Mouse (Mus musculus) adrenal gland, postnatal 14 days (tissue): ENCODE measurements around the gene Ghrh. TPM values are rescaled to one million over a fixed set of nuclear protein-coding genes. Genes with fewer than 3 reads are reported as not detected.
A peak's percentile ranks its signal among the peaks of the same experiment; 100 is the strongest.

ENCODE experiments used
- DNase-seq: peaks from one replicate; pipeline ENCODE4 v3.0.0; 2021; ENCODE audit warnings: mixed read lengths
- total RNA-seq: library from RNA; stranded (reverse); gene quantifications from 2 replicates; pipeline ENCODE4 v1.2.3, GENCODE M21; 2021

Ghrh gene
- total RNA-seq, 1 experiment from 2014 or later, result not detected

- DNase-seq, result no peak
Observed at GRCm38 (mm10) chr2:157349121-157349778, 1.9 kb upstream of the Ghrh start.

- DNase-seq, result no peak
Observed at GRCm38 (mm10) chr2:157343337-157343736, 4.0 kb downstream of the Ghrh start.

GRCm38 (mm10) chr2:157342328-157342926 is 4.9 kb downstream of the Ghrh start:
- no peak for DNase-seq

GRCm38 (mm10) chr2:157341554-157342270 is 5.6 kb downstream of the Ghrh start:
- DNase-seq, result peak; percentile 82

- no peak for DNase-seq
Observed at GRCm38 (mm10) chr2:157340221-157340741, 7.0 kb downstream of the Ghrh start.

GRCm38 (mm10) chr2:157339532-157339931 is 7.8 kb downstream of the Ghrh start:
- no peak for DNase-seq

- DNase-seq, result peak; percentile 87
Observed at GRCm38 (mm10) chr2:157338663-157339062, 8.6 kb downstream of the Ghrh start.

- no peak for DNase-seq
Observed at GRCm38 (mm10) chr2:157332059-157332458, 15.2 kb downstream of the Ghrh start.

GRCm38 (mm10) chr2:157328570-157328969 is 18.7 kb downstream of the Ghrh start:
- DNase-seq, result no peak

GRCm38 (mm10) chr2:157328106-157328505 is 19.2 kb downstream of the Ghrh start:
- DNase-seq, result no peak

- no peak for DNase-seq
Observed at GRCm38 (mm10) chr2:157325238-157325637, 22.1 kb downstream of the Ghrh start.

GRCm38 (mm10) chr2:157322029-157322766 is 25.1 kb downstream of the Ghrh start:
- peak; percentile 49 for DNase-seq

GRCm38 (mm10) chr2:157320886-157321285 is 26.4 kb downstream of the Ghrh start:
- no peak for DNase-seq

GRCm38 (mm10) chr2:157320135-157320534 is 27.2 kb downstream of the Ghrh start:
- no peak for DNase-seq

- no peak for DNase-seq
Observed at GRCm38 (mm10) chr2:157317220-157317619, 30.1 kb downstream of the Ghrh start.

- no peak for DNase-seq
Observed at GRCm38 (mm10) chr2:157316358-157316933, 30.9 kb downstream of the Ghrh start.

- DNase-seq, result no peak
Observed at GRCm38 (mm10) chr2:157315486-157315885, 31.8 kb downstream of the Ghrh start.

- DNase-seq, result no peak
Observed at GRCm38 (mm10) chr2:157314310-157314709, 33.0 kb downstream of the Ghrh start.

GRCm38 (mm10) chr2:157313718-157314117 is 33.6 kb downstream of the Ghrh start:
- DNase-seq, result no peak

- no peak for DNase-seq
Observed at GRCm38 (mm10) chr2:157310963-157311637, 36.2 kb downstream of the Ghrh start.

GRCm38 (mm10) chr2:157309611-157310010 is 37.7 kb downstream of the Ghrh start:
- no peak for DNase-seq
